Mouse (Mus musculus) midbrain, embryonic 10.5 days (tissue): ENCODE results near the gene Dzip1l. TPM values are rescaled to one million over a fixed set of nuclear protein-coding genes. Genes with fewer than 3 reads are reported as not detected.

Experiments
- DNase-seq: peaks from one replicate; pipeline ENCODE4 v3.0.0-alpha.2; 2017; ENCODE audit warnings: low spot score
- H3K27ac ChIP-seq: fragments of 300-500 bp; sonication (generic); replicated peaks from 2 replicates; pipeline ENCODE4 v1.5.1; 2016; ENCODE audit warnings: mild to moderate bottlenecking
- H3K27me3 ChIP-seq: fragments of 300-500 bp; sonication (generic); 2 replicates; pipeline ENCODE4 v1.6.1; 2016; ENCODE audit warnings: low read depth, mild to moderate bottlenecking; ENCODE audit not compliant: poor library complexity, severe bottlenecking
- H3K36me3 ChIP-seq: fragments of 300-500 bp; sonication (generic); 2 replicates; pipeline ENCODE4 v1.6.1; 2016; ENCODE audit warnings: mild to moderate bottlenecking, moderate library complexity
- H3K4me1 ChIP-seq: fragments of 300-500 bp; sonication (generic); 2 replicates; pipeline ENCODE4 v1.6.1; 2016
- H3K4me3 ChIP-seq: fragments of 300-500 bp; sonication (generic); 2 replicates; pipeline ENCODE4 v1.5.1; 2016; ENCODE audit warnings: mild to moderate bottlenecking, moderate library complexity
- H3K9me3 ChIP-seq: fragments of 300-500 bp; sonication (generic); replicated peaks from 2 replicates; pipeline ENCODE4 v1.6.1; 2016; ENCODE audit warnings: mild to moderate bottlenecking
- WGBS: fragments of 180-500 bp; shearing (Covaris S2); methylation state at CpG from one replicate; pipeline ENCODE4 v1.1.7; 2016; 5-methylcytosine and 5-hydroxymethylcytosine counted together
- polyA plus RNA-seq: library from polyadenylated mRNA; unstranded; fragments of >200 nt; fragmentation: Nextera tagmentation; extraction: Ambion mirVana; gene quantifications from 2 replicates; pipeline ENCODE4 v1.2.1, GENCODE M21; 2016

The Dzip1l gene
- polyA plus RNA-seq, 1 experiment from 2014 or later, result 26.3 TPM

DNA sequence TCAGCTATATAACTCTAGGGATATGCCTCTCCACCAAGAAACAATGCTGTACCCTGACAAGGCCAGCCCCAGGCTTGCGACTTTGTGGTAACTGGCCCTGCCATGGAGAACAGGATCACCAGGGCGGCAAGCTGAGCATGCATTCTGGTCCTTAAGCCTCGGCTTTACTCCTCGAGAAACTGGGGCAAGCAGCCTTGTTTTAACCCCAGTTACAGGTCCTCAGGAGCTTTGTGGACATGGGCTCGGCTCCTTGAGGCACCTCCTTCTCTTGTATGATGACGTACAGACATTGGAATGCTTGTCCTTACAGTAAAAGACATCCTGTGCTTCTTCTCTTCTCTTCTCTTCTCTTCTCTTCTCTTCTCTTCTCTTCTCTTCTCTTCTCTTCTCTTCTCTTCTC, 74.4 kb downstream of the Dzip1l start:
- H3K4me1 ChIP-seq, result no peaks in the 10 kb centered on the region
- H3K27me3 ChIP-seq, result no peaks in the 10 kb centered on the region
- H3K27ac ChIP-seq, result no peak overlapping the region
- no peaks in the 10 kb centered on the region for H3K9me3 ChIP-seq
- H3K36me3 ChIP-seq, result no peaks in the 10 kb centered on the region
- no peak overlapping the region for H3K4me3 ChIP-seq
- DNase-seq, result no peak
- WGBS, result 78% methylated on average over 6 of the region's 6 CpGs

DNA sequence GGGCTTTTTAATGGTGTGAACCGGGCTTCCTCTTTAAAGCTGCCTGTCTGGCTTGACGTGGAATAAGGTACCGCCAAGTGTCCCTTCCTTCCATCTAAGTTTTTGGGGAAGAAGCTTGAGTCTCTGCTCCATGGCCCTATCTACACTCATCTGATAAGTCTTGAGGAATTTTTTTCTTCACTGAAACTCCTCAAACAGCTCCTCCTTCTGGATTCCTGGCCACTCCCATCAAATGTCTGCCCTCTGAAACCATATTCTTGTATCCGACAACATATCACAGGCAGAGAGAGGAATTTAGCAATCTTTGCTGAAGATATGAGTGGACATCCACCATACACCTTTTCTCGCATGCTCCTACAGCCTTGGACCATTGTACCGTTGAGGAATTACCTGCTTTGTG, 77.0 kb downstream of the Dzip1l start:
- WGBS, result 94% methylated on average over 6 of the region's 6 CpGs
- H3K4me1 ChIP-seq, result no peaks in the 10 kb centered on the region
- no peak overlapping the region for H3K4me3 ChIP-seq
- H3K36me3 ChIP-seq, result no peaks in the 10 kb centered on the region
- no peaks in the 10 kb centered on the region for H3K27me3 ChIP-seq
- no peaks in the 10 kb centered on the region for H3K9me3 ChIP-seq
- H3K27ac ChIP-seq, result no peak overlapping the region
- DNase-seq, result no peak

GRCm38 (mm10) chr9:99707425-99708126, 78.3 kb downstream of the Dzip1l start:
- no peak overlapping the region for H3K27ac ChIP-seq
- no peaks in the 10 kb centered on the region for H3K27me3 ChIP-seq
- H3K36me3 ChIP-seq, result no peaks in the 10 kb centered on the region
- no peaks in the 10 kb centered on the region for H3K9me3 ChIP-seq
- DNase-seq, result no peak
- H3K4me1 ChIP-seq, result no peaks in the 10 kb centered on the region
- no peak overlapping the region for H3K4me3 ChIP-seq
- WGBS, result 74% methylated on average over 11 of the region's 11 CpGs

- no peak overlapping the region for H3K27ac ChIP-seq
- 90% methylated on average over 22 of the region's 22 CpGs for WGBS
- no peak overlapping the region for H3K4me3 ChIP-seq
- no peaks in the 10 kb centered on the region for H3K36me3 ChIP-seq
- H3K27me3 ChIP-seq, result no peaks in the 10 kb centered on the region
- no peaks in the 10 kb centered on the region for H3K9me3 ChIP-seq
- DNase-seq, result no peak
- H3K4me1 ChIP-seq, result no peaks in the 10 kb centered on the region
Observed at GRCm38 (mm10) chr9:99709588-99710248, 80.4 kb downstream of the Dzip1l start.

- Histone ChIP-seq H3K36me3 (no peaks in the 10 kb centered on the region), H3K4me1 (no peaks in the 10 kb centered on the region), H3K27ac (no peak overlapping the region), H3K27me3 (no peaks in the 10 kb centered on the region), H3K4me3 (no peak overlapping the region), H3K9me3 (no peaks in the 10 kb centered on the region)
- WGBS, result 88% methylated on average over 4 of the region's 4 CpGs
- no peak for DNase-seq
Observed at GRCm38 (mm10) chr9:99710297-99710696, 81.0 kb downstream of the Dzip1l start.

GRCm38 (mm10) chr9:99717134-99717533, 87.8 kb downstream of the Dzip1l start, which contains the start of gene Cldn18:
Gene Cldn18 (minus strand): TSS chr9:99717267.
- Histone ChIP-seq H3K27ac (no peak within 1 kb of the TSS), H3K27me3 (no peaks in the 10 kb centered on the region), H3K4me1 (no peaks in the 10 kb centered on the region), H3K36me3 (no peaks in the 10 kb centered on the region), H3K9me3 (no peaks in the 10 kb centered on the region), H3K4me3 (no peak within 1 kb of the TSS)
- no peak for DNase-seq
- 92% methylated on average over 14 of the region's 14 CpGs for WGBS

Other genes with a start within 250 kb of the Dzip1l start
- 8.0 and 11.7 TPM in 2 replicates for gene Mras, start 192.1 kb upstream of the Dzip1l start, polyA plus RNA-seq
- not detected in 2 replicates for gene Nme9, start 178.0 kb upstream of the Dzip1l start, polyA plus RNA-seq
- 30.5 and 36.2 TPM in 2 replicates for gene Armc8, start 60.6 kb upstream of the Dzip1l start, polyA plus RNA-seq
- 41.2 and 43.7 TPM in 2 replicates for gene Dbr1, start 53.7 kb upstream of the Dzip1l start, polyA plus RNA-seq
- not detected in 2 replicates for gene A4gnt, start 17.0 kb upstream of the Dzip1l start, polyA plus RNA-seq
- gene Cldn18, start 87.8 kb downstream of the Dzip1l start, polyA plus RNA-seq, result not detected in 2 replicates
- gene Sox14, start 246.7 kb downstream of the Dzip1l start, polyA plus RNA-seq, result 1.3 and 10.0 TPM in 2 replicates